24 mouse cellular contexts compared by ENCODE assay signal in the genomic region with DNA sequence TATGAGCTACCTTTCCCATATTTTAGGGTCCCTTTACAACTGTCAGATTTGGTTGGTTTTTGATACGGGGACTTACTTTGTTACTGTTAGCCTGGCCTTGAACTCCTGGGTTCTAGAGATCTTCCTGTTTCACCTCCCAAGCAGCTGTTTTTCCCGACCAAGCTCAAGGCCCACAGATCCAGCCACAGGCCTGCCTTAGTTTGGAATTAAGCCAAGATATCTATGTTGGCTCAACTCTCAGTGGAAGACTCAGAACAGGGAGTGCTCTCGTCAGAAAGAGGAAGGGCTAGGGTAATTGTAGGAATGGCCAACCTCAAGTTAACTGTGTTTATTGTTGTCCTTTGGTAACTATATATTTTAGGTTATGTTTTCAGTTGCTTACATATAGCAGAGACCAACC. TPM values are rescaled to one million over a fixed set of nuclear protein-coding genes. Genes with fewer than 3 reads are reported as not detected.
DNase-seq lines count a peak whose midpoint lies in the region; ATAC-seq and TF ChIP-seq lines count a peak whose summit lies in the region.
"Had no signal": no experiment of that assay in that cellular context is flagged by ENCODE, and none has a peak within 500 bp of the region (broad histone marks: within the 10 kb centered on the region; RNA-seq: fewer than 3 reads in every experiment).

No protein-coding gene starts in this region.

- no peaks in the 10 kb centered on the region for H3K27me3 ChIP-seq in liver, embryonic 13.5 days
- no peaks in the 10 kb centered on the region for H3K27me3 ChIP-seq in liver, embryonic 11.5 days (replicated peaks; ENCODE audit: control insufficient read depth, insufficient read depth, low read length)
- no peaks in the 10 kb centered on the region for H3K27me3 ChIP-seq in midbrain, embryonic 11.5 days (ENCODE audit: control insufficient read depth, insufficient read depth, low read length)
- H3K27me3 ChIP-seq in midbrain, postnatal 0 days (ENCODE audit: insufficient read depth, low read length), result no peaks in the 10 kb centered on the region

- no peak for ATAC-seq in liver, embryonic 13.5 days (ENCODE audit: low read depth)
- ATAC-seq in liver, embryonic 11.5 days (replicated peaks; ENCODE audit: low FRiP score), result no peak
- ATAC-seq in midbrain, embryonic 11.5 days (ENCODE audit: low FRiP score), result no peak
- ATAC-seq in midbrain, postnatal 0 days (ENCODE audit: low FRiP score), result no peak
- ATAC-seq in erythroid progenitor cell, adult 5-6 weeks (replicated peaks; ENCODE audit: low FRiP score, poor library complexity, severe bottlenecking), result 0 out of 2 replicates have a peak, but pooled peaks have one; percentile 21
- ATAC-seq: activated CD4-positive, CD25-positive, alpha-beta regulatory T cell, adult 4 months; forebrain, embryonic 14.5 days; forebrain, embryonic 16.5 days had no signal

- no peak overlapping the region for H3K9ac ChIP-seq in liver, embryonic 13.5 days
- H3K9ac ChIP-seq in liver, embryonic 11.5 days (ENCODE audit: low read depth, low read length), result no peak overlapping the region
- no peak overlapping the region for H3K9ac ChIP-seq in midbrain, embryonic 11.5 days (ENCODE audit: low read length)
- no peak overlapping the region for H3K9ac ChIP-seq in midbrain, postnatal 0 days (replicated peaks; ENCODE audit: low read length, poor library complexity, severe bottlenecking)
- H3K9ac ChIP-seq: embryonic facial prominence, embryonic 13.5 days; embryonic facial prominence, embryonic 15.5 days; forebrain, embryonic 12.5 days had no signal

- WGBS in liver, embryonic 13.5 days (ENCODE audit: insufficient replicate concordance), result 43% methylated on average over 3 of the region's 3 CpGs
- 62% methylated on average over 3 of the region's 3 CpGs for WGBS in liver, embryonic 11.5 days
- WGBS in midbrain, embryonic 11.5 days, result 77% methylated on average over 3 of the region's 3 CpGs
- 70% methylated on average over 3 of the region's 3 CpGs for WGBS in midbrain, postnatal 0 days

- peaks cover 33% of the 10 kb centered on the region for H3K4me1 ChIP-seq in liver, embryonic 13.5 days (replicated peaks)
- H3K4me1 ChIP-seq in liver, embryonic 11.5 days (replicated peaks; ENCODE audit: control insufficient read depth, insufficient read depth, low read length), result peaks cover 4% of the 10 kb centered on the region; the same call in 1 of the 2 replicates
- H3K4me1 ChIP-seq in midbrain, embryonic 11.5 days (ENCODE audit: control insufficient read depth, insufficient read depth, low read length), result peaks cover 9% of the 10 kb centered on the region
- H3K4me1 ChIP-seq in midbrain, postnatal 0 days (ENCODE audit: insufficient read depth, low read length), result peaks cover 6% of the 10 kb centered on the region

- no peaks in the 10 kb centered on the region for H3K9me3 ChIP-seq in liver, embryonic 13.5 days (replicated peaks)
- no peaks in the 10 kb centered on the region for H3K9me3 ChIP-seq in liver, embryonic 11.5 days (ENCODE audit: control insufficient read depth, low read length)
- no peaks in the 10 kb centered on the region for H3K9me3 ChIP-seq in midbrain, embryonic 11.5 days (ENCODE audit: control insufficient read depth, low read length)
- no peaks in the 10 kb centered on the region for H3K9me3 ChIP-seq in midbrain, postnatal 0 days (ENCODE audit: low read length)
- H3K9me3 ChIP-seq: embryonic facial prominence, embryonic 13.5 days; embryonic facial prominence, embryonic 15.5 days; forebrain, embryonic 10.5 days; forebrain, embryonic 12.5 days had no signal

- no peak overlapping the region for H3K4me2 ChIP-seq in liver, embryonic 13.5 days
- no peak overlapping the region for H3K4me2 ChIP-seq in liver, embryonic 11.5 days
- H3K4me2 ChIP-seq in midbrain, embryonic 11.5 days, result no peak overlapping the region
- no peak overlapping the region for H3K4me2 ChIP-seq in midbrain, postnatal 0 days (ENCODE audit: low read depth, low read length, poor library complexity, severe bottlenecking)
- H3K4me2 ChIP-seq: embryonic facial prominence, embryonic 13.5 days; embryonic facial prominence, embryonic 15.5 days; forebrain, embryonic 12.5 days had no signal

- H3K36me3 ChIP-seq in liver, embryonic 13.5 days, result no peaks in the 10 kb centered on the region
- no peaks in the 10 kb centered on the region for H3K36me3 ChIP-seq in liver, embryonic 11.5 days (ENCODE audit: control insufficient read depth, insufficient read depth, low read length)
- H3K36me3 ChIP-seq in midbrain, embryonic 11.5 days (ENCODE audit: control insufficient read depth, insufficient read depth, low read length), result no peaks in the 10 kb centered on the region
- H3K36me3 ChIP-seq in midbrain, postnatal 0 days (ENCODE audit: insufficient read depth, low read length), result no peaks in the 10 kb centered on the region
- H3K36me3 ChIP-seq: embryonic facial prominence, embryonic 13.5 days; embryonic facial prominence, embryonic 15.5 days; forebrain, embryonic 10.5 days; forebrain, embryonic 12.5 days had no signal

- peak overlapping the region; percentile 25; the same call in 1 of the 2 replicates for H3K27ac ChIP-seq in liver, embryonic 13.5 days
- no peak overlapping the region for H3K27ac ChIP-seq in liver, embryonic 11.5 days (ENCODE audit: low read depth, low read length)
- H3K27ac ChIP-seq in midbrain, embryonic 11.5 days (ENCODE audit: low read depth, low read length), result no peak overlapping the region
- H3K27ac ChIP-seq in midbrain, postnatal 0 days (ENCODE audit: low read depth, low read length), result no peak overlapping the region
- H3K27ac ChIP-seq: embryonic facial prominence, embryonic 13.5 days; embryonic facial prominence, embryonic 15.5 days; forebrain, embryonic 10.5 days; forebrain, embryonic 12.5 days had no signal

- no peak for DNase-seq in liver, embryonic 13.5 days
- no peak for DNase-seq in liver, embryonic 11.5 days (ENCODE audit: low spot score)
- DNase-seq in midbrain, embryonic 11.5 days (ENCODE audit: low spot score, missing footprints), result peak; percentile 23
- DNase-seq in midbrain, postnatal 0 days (ENCODE audit: low spot score), result no peak
- peak; percentile 67 for DNase-seq in MEL-GATA-1-ER (ENCODE audit: extremely low read depth, low read depth)
- DNase-seq in T-cell, adult 2 months (ENCODE audit: low spot score), result no peak
- DNase-seq in gastrocnemius, postnatal 4 days (ENCODE audit: low spot score in 2 of 2), result no peak
- DNase-seq: adrenal gland, adult 8-10 months; adrenal gland, postnatal 14 days; adrenal gland, postnatal 36 days; cerebellum, adult 18-20 months; cerebellum, adult 8-10 months; cerebellum, adult 9-11 months; cerebellum, postnatal 14 days; cerebellum, postnatal 36 days; embryo, embryonic 11 days had no signal

- H3K4me3 ChIP-seq in liver, embryonic 13.5 days (replicated peaks), result no peak overlapping the region
- H3K4me3 ChIP-seq in liver, embryonic 11.5 days (ENCODE audit: low read depth, low read length), result no peak overlapping the region
- H3K4me3 ChIP-seq in midbrain, embryonic 11.5 days (ENCODE audit: low read depth, low read length), result no peak overlapping the region
- no peak overlapping the region for H3K4me3 ChIP-seq in midbrain, postnatal 0 days (ENCODE audit: low read depth, low read length)
- H3K4me3 ChIP-seq: embryonic facial prominence, embryonic 13.5 days; embryonic facial prominence, embryonic 15.5 days; forebrain, embryonic 10.5 days; forebrain, embryonic 12.5 days had no signal

- no peak for TF ChIP-seq CTCF in midbrain, postnatal 0 days (IDR thresholded peaks at IDR 0.05)

RNA-seq across cellular contexts. Expression of gene Psme3, which starts 3.9 kb away (rescaled TPM):
- 198 and 239 TPM in 2 replicates for polyA plus RNA-seq in liver, embryonic 13.5 days (2015; fragmentation: Nextera tagmentation; extraction: Ambion mirVana)
- polyA plus RNA-seq in liver, embryonic 11.5 days (2014; fragmentation: Nextera tagmentation; extraction: Ambion mirVana), result 201 and 221 TPM in 2 replicates
- 146 and 154 TPM in 2 replicates for polyA plus RNA-seq in midbrain, embryonic 11.5 days (2014; fragmentation: Nextera tagmentation; extraction: Ambion mirVana)
- total RNA-seq in midbrain, postnatal 0 days (2014; rRNA removed), result 69.1 and 74.0 TPM in 2 replicates
- polyA plus RNA-seq in midbrain, postnatal 0 days (2015; fragmentation: Nextera tagmentation; extraction: Ambion mirVana), result 75.0 and 76.5 TPM in 2 replicates
- total RNA-seq in erythroid progenitor cell, adult 5-6 weeks (2015; ENCODE audit: low replicate concordance), result 425 and 456 TPM in 2 replicates
- 261 and 313 TPM in 2 replicates for total RNA-seq in erythroid progenitor cell, adult 5-6 weeks (2017; ENCODE audit: low replicate concordance)
- 10 to 100 TPM; 62.6 to 84.7 TPM for total RNA-seq in gastrocnemius, postnatal 4 days (2021)

RNA-seq across cellular contexts. Expression of gene Becn1, which starts 10.1 kb away (rescaled TPM):
- 108 and 112 TPM in 2 replicates for polyA plus RNA-seq in liver, embryonic 13.5 days (2015; fragmentation: Nextera tagmentation; extraction: Ambion mirVana)
- 134 and 148 TPM in 2 replicates for polyA plus RNA-seq in liver, embryonic 11.5 days (2014; fragmentation: Nextera tagmentation; extraction: Ambion mirVana)
- polyA plus RNA-seq in midbrain, embryonic 11.5 days (2014; fragmentation: Nextera tagmentation; extraction: Ambion mirVana), result 163 and 179 TPM in 2 replicates
- 94.4 and 209 TPM in 2 replicates for total RNA-seq in midbrain, postnatal 0 days (2014; rRNA removed)
- 145 and 150 TPM in 2 replicates for polyA plus RNA-seq in midbrain, postnatal 0 days (2015; fragmentation: Nextera tagmentation; extraction: Ambion mirVana)
- total RNA-seq in erythroid progenitor cell, adult 5-6 weeks (2015; ENCODE audit: low replicate concordance), result 71.4 and 72.5 TPM in 2 replicates
- 273 TPM in 2 replicates for total RNA-seq in erythroid progenitor cell, adult 5-6 weeks (2017; ENCODE audit: low replicate concordance)
- 10 to 100 TPM; 82.5 to 86.9 TPM for total RNA-seq in gastrocnemius, postnatal 4 days (2021)

RNA-seq across cellular contexts. Expression of gene Aoc2, which starts 12.7 kb away (rescaled TPM):
- polyA plus RNA-seq in liver, embryonic 13.5 days (2015; fragmentation: Nextera tagmentation; extraction: Ambion mirVana), result 1.2 and 1.3 TPM in 2 replicates
- 2.9 and 3.2 TPM in 2 replicates for polyA plus RNA-seq in liver, embryonic 11.5 days (2014; fragmentation: Nextera tagmentation; extraction: Ambion mirVana)
- 1.3 and 1.4 TPM in 2 replicates for polyA plus RNA-seq in midbrain, embryonic 11.5 days (2014; fragmentation: Nextera tagmentation; extraction: Ambion mirVana)
- total RNA-seq in midbrain, postnatal 0 days (2014; rRNA removed), result 5.3 and 6.7 TPM in 2 replicates
- 0.64 and 0.77 TPM in 2 replicates for polyA plus RNA-seq in midbrain, postnatal 0 days (2015; fragmentation: Nextera tagmentation; extraction: Ambion mirVana)
- 25.2 and 38.6 TPM in 2 replicates for total RNA-seq in erythroid progenitor cell, adult 5-6 weeks (2015; ENCODE audit: low replicate concordance)
- 12.8 and 18.9 TPM in 2 replicates for total RNA-seq in erythroid progenitor cell, adult 5-6 weeks (2017; ENCODE audit: low replicate concordance)
- 1 to 10 TPM; 2.8 to 3.0 TPM for total RNA-seq in gastrocnemius, postnatal 4 days (2021)

RNA-seq across cellular contexts. Expression of gene Aoc3, which starts 18.3 kb away (rescaled TPM):
- polyA plus RNA-seq in liver, embryonic 13.5 days (2015; fragmentation: Nextera tagmentation; extraction: Ambion mirVana), result 0.07 TPM in 1 of 2 replicates, not detected in the other
- polyA plus RNA-seq in liver, embryonic 11.5 days (2014; fragmentation: Nextera tagmentation; extraction: Ambion mirVana), result 0.08 TPM in 1 of 2 replicates, not detected in the other
- polyA plus RNA-seq in midbrain, embryonic 11.5 days (2014; fragmentation: Nextera tagmentation; extraction: Ambion mirVana), result not detected in 2 replicates
- 0.66 and 1.2 TPM in 2 replicates for total RNA-seq in midbrain, postnatal 0 days (2014; rRNA removed)
- polyA plus RNA-seq in midbrain, postnatal 0 days (2015; fragmentation: Nextera tagmentation; extraction: Ambion mirVana), result 0.07 and 0.20 TPM in 2 replicates
- 2.5 TPM in 1 of 2 replicates, not detected in the other for total RNA-seq in erythroid progenitor cell, adult 5-6 weeks (2015; ENCODE audit: low replicate concordance)
- 0.51 TPM in 1 of 2 replicates, not detected in the other for total RNA-seq in erythroid progenitor cell, adult 5-6 weeks (2017; ENCODE audit: low replicate concordance)
- 10 to 100 TPM; 47.2 to 49.8 TPM for total RNA-seq in gastrocnemius, postnatal 4 days (2021)
- polyA plus RNA-seq: activated CD4-positive, CD25-positive, alpha-beta regulatory T cell, adult 4 months; forebrain, embryonic 10.5 days; forebrain, embryonic 12.5 days had no signal

RNA-seq across cellular contexts. Expression of gene Coa3, which starts 33.2 kb away (rescaled TPM):
- polyA plus RNA-seq in liver, embryonic 13.5 days (2015; fragmentation: Nextera tagmentation; extraction: Ambion mirVana), result 125 TPM in 2 replicates
- polyA plus RNA-seq in liver, embryonic 11.5 days (2014; fragmentation: Nextera tagmentation; extraction: Ambion mirVana), result 190 and 197 TPM in 2 replicates
- 213 and 220 TPM in 2 replicates for polyA plus RNA-seq in midbrain, embryonic 11.5 days (2014; fragmentation: Nextera tagmentation; extraction: Ambion mirVana)
- total RNA-seq in midbrain, postnatal 0 days (2014; rRNA removed), result 136 and 168 TPM in 2 replicates
- polyA plus RNA-seq in midbrain, postnatal 0 days (2015; fragmentation: Nextera tagmentation; extraction: Ambion mirVana), result 204 and 229 TPM in 2 replicates
- total RNA-seq in erythroid progenitor cell, adult 5-6 weeks (2015; ENCODE audit: low replicate concordance), result 19.8 and 33.1 TPM in 2 replicates
- total RNA-seq in erythroid progenitor cell, adult 5-6 weeks (2017; ENCODE audit: low replicate concordance), result 5.3 and 16.2 TPM in 2 replicates
- total RNA-seq in gastrocnemius, postnatal 4 days (2021), result 10 to 100 TPM; 59.8 to 71.2 TPM

Comparison
In these comparisons a context has a peak if more than half of its experiments do, and no peak if none do; other contexts are left out.
1. DNase-seq: peak in midbrain, embryonic 11.5 days (single experiment) and MEL-GATA-1-ER (single experiment); none in liver, embryonic 13.5 days (single experiment), liver, embryonic 11.5 days (single experiment), midbrain, postnatal 0 days (single experiment), T-cell, adult 2 months (single experiment) and gastrocnemius, postnatal 4 days (0 of 2).